28 mouse cellular contexts compared by ENCODE assay signal in the genomic region with DNA sequence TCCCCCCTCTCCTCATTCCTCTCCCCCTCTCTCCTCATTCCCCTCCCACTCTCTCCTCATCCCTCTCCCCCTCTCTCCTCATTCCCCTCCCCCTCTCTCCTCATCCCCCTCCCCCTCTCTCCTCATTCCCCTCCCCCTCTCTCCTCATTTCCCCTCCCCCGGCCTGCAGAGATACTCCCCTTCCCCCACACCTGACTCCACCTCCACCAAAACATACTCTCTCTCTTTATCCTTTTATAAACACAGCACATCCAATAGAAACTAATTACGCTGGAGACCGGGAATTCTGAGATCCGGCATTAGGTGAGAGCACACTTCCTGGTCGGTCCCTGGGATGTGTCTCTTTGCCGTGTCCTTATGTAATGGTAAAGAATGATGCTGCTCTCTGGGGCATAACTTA. TPM values are rescaled to one million over a fixed set of nuclear protein-coding genes. Genes with fewer than 3 reads are reported as not detected.
DNase-seq lines count a peak whose midpoint lies in the region; TF ChIP-seq lines count a peak whose summit lies in the region.
"Had no signal": no experiment of that assay in that cellular context is flagged by ENCODE, and none has a peak within 500 bp of the region (broad histone marks: within the 10 kb centered on the region; RNA-seq: fewer than 3 reads in every experiment).

No protein-coding gene starts in this region.

- no peaks in the 10 kb centered on the region for H3K36me3 ChIP-seq in ES-Bruce4 (ENCODE audit: control insufficient read depth, insufficient read depth, low read length, poor library complexity, severe bottlenecking)
- H3K36me3 ChIP-seq in ES-E14 (ENCODE audit: control insufficient read depth, insufficient read depth, low read length, poor library complexity, severe bottlenecking), result peaks cover 2% of the 10 kb centered on the region; the same call in 1 of the 2 replicates
- H3K36me3 ChIP-seq: embryonic facial prominence, embryonic 13.5 days; embryonic facial prominence, embryonic 15.5 days; forebrain, embryonic 10.5 days; forebrain, embryonic 12.5 days; G1E had no signal

- no peak for TF ChIP-seq EP300 in ES-Bruce4 (IDR thresholded peaks at IDR 0.05; ENCODE audit: insufficient read depth, low read depth, low read length)

- H3K4me3 ChIP-seq in ES-Bruce4 (ENCODE audit: low read depth, low read length) (no peak overlapping the region), ES-E14 (ENCODE audit: insufficient read depth in 1 of 2, low read depth in 1 of 2, low read length in 2 of 2, poor library complexity in 1 of 2, severe bottlenecking in 1 of 2) (peak overlapping the region in 1 of 2 experiments; percentile 9; a peak in 2 of 4 replicates)
- H3K4me3 ChIP-seq: embryonic facial prominence, embryonic 13.5 days; embryonic facial prominence, embryonic 15.5 days; erythroblast, embryonic 14.5 days; forebrain, embryonic 10.5 days; forebrain, embryonic 12.5 days had no signal

- TF ChIP-seq POLR2A in ES-Bruce4 (IDR thresholded peaks at IDR 0.05; ENCODE audit: insufficient read depth, low read length), result no peak

- H3K27ac ChIP-seq in ES-Bruce4 (ENCODE audit: insufficient read depth, low read length) (peak overlapping the region; percentile 91), ES-E14 (ENCODE audit: insufficient read depth, low read depth, low read length, poor library complexity, severe bottlenecking) (peak overlapping the region; percentile 94)
- H3K27ac ChIP-seq: embryonic facial prominence, embryonic 13.5 days; embryonic facial prominence, embryonic 15.5 days; forebrain, embryonic 10.5 days; forebrain, embryonic 12.5 days had no signal

- H3K9ac ChIP-seq in ES-Bruce4 (ENCODE audit: low read depth, poor library complexity, severe bottlenecking) (no peak overlapping the region), ES-E14 (ENCODE audit: insufficient read depth, low read depth, low read length, poor library complexity, severe bottlenecking) (no peak overlapping the region; the same call in 1 of the 2 replicates)
- H3K9ac ChIP-seq: embryonic facial prominence, embryonic 13.5 days; embryonic facial prominence, embryonic 15.5 days; forebrain, embryonic 12.5 days had no signal

- no peak for TF ChIP-seq CTCF in ES-Bruce4 (IDR thresholded peaks at IDR 0.05; ENCODE audit: low read depth, low read length)

- no peaks in the 10 kb centered on the region for H3K27me3 ChIP-seq in ES-Bruce4 (ENCODE audit: control insufficient read depth, insufficient read depth, low read length, poor library complexity, severe bottlenecking)
- H3K27me3 ChIP-seq: embryonic facial prominence, embryonic 13.5 days; embryonic facial prominence, embryonic 15.5 days; Patski had no signal

- H3K4me1 ChIP-seq in ES-Bruce4 (ENCODE audit: control insufficient read depth, insufficient read depth, low read length) (peaks cover 4% of the 10 kb centered on the region), ES-E14 (ENCODE audit: control insufficient read depth in 2 of 2, insufficient read depth in 2 of 2, low read length in 2 of 2, poor library complexity in 1 of 2) (peaks cover 12 to 22% of the 10 kb centered on the region in 2 experiments)

- in situ Hi-C loops in ES-E14 (cut with MboI; ENCODE audit: low sequenced_read_pairs in 2 of 2, unreplicated experiment in 2 of 2), result no loop called here

- peak; percentile 27 for DNase-seq in heart, adult 11 months
- DNase-seq in heart, adult 18-20 months, result no peak
- DNase-seq in ES-E14 (ENCODE audit: low read depth, low spot score) (no peak), ZHBTc4 (ENCODE audit: low read depth, low spot score) (peak; percentile 66)
- no peak for DNase-seq in B cell, adult 2 months
- no peak for DNase-seq in cerebellum, adult 11 months
- DNase-seq: adrenal gland, adult 8-10 months; adrenal gland, postnatal 36 days; cerebellum, adult 8-10 months; cerebellum, adult 9-11 months; cerebellum, postnatal 36 days had no signal

- no peaks in the 10 kb centered on the region for H3K9me3 ChIP-seq in ES-Bruce4 (replicated peaks; ENCODE audit: control insufficient read depth, insufficient read depth, low read length, poor library complexity, severe bottlenecking)
- no peaks in the 10 kb centered on the region for H3K9me3 ChIP-seq in ES-E14 (ENCODE audit: control insufficient read depth, insufficient read depth, low read depth, low read length)
- H3K9me3 ChIP-seq: embryonic facial prominence, embryonic 13.5 days; embryonic facial prominence, embryonic 15.5 days; forebrain, embryonic 10.5 days; forebrain, embryonic 12.5 days; G1E had no signal

TF ChIP-seq in ES-E14, 5 proteins besides CTCF, POLR2A, EP300 and RAD21:
- TF ChIP-seq ZC3H11A (IDR thresholded peaks at IDR 0.05; ENCODE audit: borderline replicate concordance, low read depth, low read length), result no peak
- no peak for TF ChIP-seq HCFC1 (IDR thresholded peaks at IDR 0.05; ENCODE audit: borderline replicate concordance, insufficient read depth, low read length)
- TF ChIP-seq ZNF384 (IDR thresholded peaks at IDR 0.05; ENCODE audit: low read depth, low read length), result no peak
- TF ChIP-seq MAFK (IDR thresholded peaks at IDR 0.05; ENCODE audit: insufficient read depth, low read depth, low read length), result no peak
- no peak for TF ChIP-seq CHD2 (IDR thresholded peaks at IDR 0.05; ENCODE audit: low read depth, low read length)

RNA-seq across cellular contexts. Expression of gene H2al2a, which starts 54.8 kb away (rescaled TPM):
- total RNA-seq in heart, adult 18-20 months (2021), result not detected
- not detected in 2 replicates for polyA plus RNA-seq in ES-Bruce4 (2011; ENCODE audit: insufficient read depth, insufficient read length, low read depth, missing spikeins)
- not detected in 2 replicates for total RNA-seq in ES-E14 (2012; rRNA removed)
- total RNA-seq: adrenal gland, adult 18-20 months; adrenal gland, adult 8-10 months; adrenal gland, postnatal 14 days; adrenal gland, postnatal 36 days; common myeloid progenitor, adult 5-6 weeks; G1E had no signal
- polyA plus RNA-seq: activated CD4-positive, CD25-positive, alpha-beta regulatory T cell, adult 4 months; C2C12; embryonic facial prominence, embryonic 11.5 days; embryonic facial prominence, embryonic 13.5 days; embryonic facial prominence, embryonic 15.5 days; erythroblast, embryonic 14.5 days; forebrain, embryonic 10.5 days; forebrain, embryonic 12.5 days; forebrain, embryonic 14.5 days; forebrain, embryonic 16.5 days; frontal cortex, adult 2 months; G1E; Patski had no signal

Comparison
In these comparisons a context has a peak if more than half of its experiments do, and no peak if none do; other contexts are left out.
1. DNase-seq: peak in heart, adult 11 months (single experiment) and ZHBTc4 (single experiment); none in heart, adult 18-20 months (0 of 2), ES-E14 (single experiment), B cell, adult 2 months (0 of 2) and cerebellum, adult 11 months (single experiment).